Mouse (Mus musculus) bone marrow macrophage, adult 2 months (primary cell): ENCODE results near the gene Dst.

ENCODE experiments used
- CTCF ChIP-seq: IDR thresholded peaks from 2 replicates; pipeline ENCODE4 v1.5.1; 2012; ENCODE audit warnings: low read depth, mild to moderate bottlenecking, low read length, moderate library complexity
- POLR2A ChIP-seq: IDR thresholded peaks from 2 replicates; pipeline ENCODE4 v1.6.1; 2012; ENCODE audit warnings: mild to moderate bottlenecking, low read depth, low read length, borderline replicate concordance

GRCm38 (mm10) chr1:33992810-33993209 is 84.8 kb downstream of the Dst start:
- TF ChIP-seq CTCF = no peak
- TF ChIP-seq POLR2A = no peak
